Mouse (Mus musculus) liver, embryonic 11.5 days (tissue): ENCODE data around the gene Ndufa7. TPM values are rescaled to one million over a fixed set of nuclear protein-coding genes. Genes with fewer than 3 reads are reported as not detected.

Experiments used
- ATAC-seq: fragments of 200-750 bp; cut with Nextera tagmentation; replicated peaks from 2 replicates; pipeline ENCODE4 v1.8.0; 2017; ENCODE audit warnings: moderate number of reproducible peaks, mild to moderate bottlenecking, moderate TSS enrichment, moderate library complexity; ENCODE audit not compliant: low FRiP score
- DNase-seq: peaks from one replicate; pipeline ENCODE4 v3.0.0-alpha.2; 2017; ENCODE audit warnings: low spot score
- H3K27ac ChIP-seq: fragments of 300-500 bp; sonication (generic); 2 replicates; pipeline ENCODE4 v1.5.1; 2014; ENCODE audit warnings: mild to moderate bottlenecking, low read depth, low read length, control low read depth
- H3K27me3 ChIP-seq: fragments of 300-500 bp; sonication (generic); replicated peaks from 2 replicates; pipeline ENCODE4 v1.6.1; 2014; ENCODE audit warnings: low read length, mixed read lengths; ENCODE audit not compliant: control insufficient read depth, insufficient read depth
- H3K36me3 ChIP-seq: fragments of 300-500 bp; sonication (generic); 2 replicates; pipeline ENCODE4 v1.6.1; 2014; ENCODE audit warnings: mild to moderate bottlenecking, low read length, moderate library complexity, mixed read lengths; ENCODE audit not compliant: control insufficient read depth, insufficient read depth
- H3K4me1 ChIP-seq: fragments of 300-500 bp; sonication (generic); replicated peaks from 2 replicates; pipeline ENCODE4 v1.6.1; 2014; ENCODE audit warnings: low read length, mixed read lengths; ENCODE audit not compliant: control insufficient read depth, insufficient read depth
- H3K4me2 ChIP-seq: fragments of 300-500 bp; sonication (generic); 2 replicates; pipeline ENCODE4 v1.6.1; 2014; ENCODE audit warnings: mild to moderate bottlenecking, control low read depth, moderate library complexity
- H3K4me3 ChIP-seq: fragments of 300-500 bp; sonication (generic); 2 replicates; pipeline ENCODE4 v1.5.1; 2014; ENCODE audit warnings: low read depth, low read length, control low read depth
- H3K9ac ChIP-seq: fragments of 300-500 bp; sonication (generic); 2 replicates; pipeline ENCODE4 v1.6.1; 2014; ENCODE audit warnings: low read depth, low read length, control low read depth
- H3K9me3 ChIP-seq: fragments of 300-500 bp; sonication (generic); 2 replicates; pipeline ENCODE4 v1.6.1; 2016; ENCODE audit warnings: low read length, inconsistent platforms, mixed read lengths; ENCODE audit not compliant: control insufficient read depth
- WGBS: fragments of 180-500 bp; shearing (Covaris S2); extraction: QIAGEN DNeasy Blood & Tissue Kit; methylation state at CpG from one replicate; pipeline ENCODE4 v1.1.7; 2014; 5-methylcytosine and 5-hydroxymethylcytosine counted together
- polyA plus RNA-seq: library from polyadenylated mRNA; unstranded; fragments of >200 nt; fragmentation: Nextera tagmentation; extraction: Ambion mirVana; gene quantifications from 2 replicates; pipeline ENCODE4 v1.2.1, GENCODE M21; 2014

Gene Ndufa7
- polyA plus RNA-seq, 1 experiment from 2014 or later = 411 TPM

- H3K9me3 ChIP-seq = no peaks in the 10 kb centered on the region
- peaks cover 30% of the 10 kb centered on the region for H3K4me1 ChIP-seq
- peak overlapping the region; percentile 83 for H3K9ac ChIP-seq
- H3K4me3 ChIP-seq = peak overlapping the region; percentile 67
- no peak for DNase-seq
- H3K27ac ChIP-seq = no peak overlapping the region
- peak overlapping the region; percentile 95 for H3K4me2 ChIP-seq
- ATAC-seq = no peak
- H3K36me3 ChIP-seq = peaks cover 7% of the 10 kb centered on the region; the same call in 1 of the 2 replicates
- 43% methylated on average over 4 of the region's 4 CpGs for WGBS
- no peaks in the 10 kb centered on the region for H3K27me3 ChIP-seq
Observed at GRCm38 (mm10) chr17:33782067-33782466, 42.3 kb upstream of the Ndufa7 start.

GRCm38 (mm10) chr17:33783408-33783807 is 41.0 kb upstream of the Ndufa7 start:
- DNase-seq = no peak

GRCm38 (mm10) chr17:33784939-33785338 is 39.4 kb upstream of the Ndufa7 start:
- no peak overlapping the region for H3K9ac ChIP-seq
- no peak overlapping the region for H3K4me2 ChIP-seq
- ATAC-seq (no peak), DNase-seq (no peak)
- no peaks in the 10 kb centered on the region for H3K9me3 ChIP-seq
- H3K4me3 ChIP-seq = no peak overlapping the region
- 78% methylated on average over 2 of the region's 2 CpGs for WGBS
- H3K27me3 ChIP-seq = no peaks in the 10 kb centered on the region
- H3K4me1 ChIP-seq = peaks cover 15% of the 10 kb centered on the region
- H3K27ac ChIP-seq = no peak overlapping the region
- H3K36me3 ChIP-seq = no peaks in the 10 kb centered on the region

More at GRCm38 (mm10) chr17:33783408-33783807, 41.0 kb upstream of the Ndufa7 start:
- H3K9ac ChIP-seq = no peak overlapping the region
- ATAC-seq = no peak
- H3K27ac ChIP-seq = no peak overlapping the region
- no peaks in the 10 kb centered on the region for H3K36me3 ChIP-seq
- H3K4me1 ChIP-seq = peaks cover 29% of the 10 kb centered on the region
- no peaks in the 10 kb centered on the region for H3K9me3 ChIP-seq
- no peak overlapping the region for H3K4me3 ChIP-seq
- no peaks in the 10 kb centered on the region for H3K27me3 ChIP-seq
- no peak overlapping the region for H3K4me2 ChIP-seq

- Histone ChIP-seq H3K9ac (no peak overlapping the region), H3K4me2 (no peak overlapping the region), H3K36me3 (no peaks in the 10 kb centered on the region), H3K9me3 (no peaks in the 10 kb centered on the region), H3K27me3 (no peaks in the 10 kb centered on the region), H3K27ac (no peak overlapping the region), H3K4me3 (no peak overlapping the region), H3K4me1 (peaks cover 4% of the 10 kb centered on the region)
- ATAC-seq (no peak), DNase-seq (no peak)
- WGBS = 85% methylated on average over 18 of the region's 18 CpGs
Observed at GRCm38 (mm10) chr17:33786375-33786774, 38.0 kb upstream of the Ndufa7 start.

- no peak overlapping the region for H3K4me2 ChIP-seq
- H3K4me1 ChIP-seq = no peaks in the 10 kb centered on the region
- no peaks in the 10 kb centered on the region for H3K9me3 ChIP-seq
- 50% methylated on average over 4 of the region's 4 CpGs for WGBS
- DNase-seq (no peak), ATAC-seq (no peak)
- no peaks in the 10 kb centered on the region for H3K36me3 ChIP-seq
- H3K27me3 ChIP-seq = no peaks in the 10 kb centered on the region
- no peak overlapping the region for H3K27ac ChIP-seq
- no peak overlapping the region for H3K9ac ChIP-seq
- H3K4me3 ChIP-seq = no peak overlapping the region
Observed at GRCm38 (mm10) chr17:33788732-33789131, 35.6 kb upstream of the Ndufa7 start.

GRCm38 (mm10) chr17:33798306-33798705 is 26.1 kb upstream of the Ndufa7 start:
- Histone ChIP-seq H3K27ac (no peak overlapping the region), H3K4me2 (no peak overlapping the region), H3K36me3 (no peaks in the 10 kb centered on the region), H3K27me3 (no peaks in the 10 kb centered on the region), H3K4me1 (no peaks in the 10 kb centered on the region), H3K9ac (no peak overlapping the region), H3K9me3 (no peaks in the 10 kb centered on the region), H3K4me3 (no peak overlapping the region)
- 53% methylated on average over 3 of the region's 3 CpGs for WGBS
- ATAC-seq (no peak), DNase-seq (no peak)

GRCm38 (mm10) chr17:33799277-33799676 is 25.1 kb upstream of the Ndufa7 start:
- ATAC-seq (no peak), DNase-seq (no peak)
- no peak overlapping the region for H3K27ac ChIP-seq
- H3K9me3 ChIP-seq = no peaks in the 10 kb centered on the region
- no peaks in the 10 kb centered on the region for H3K27me3 ChIP-seq
- H3K36me3 ChIP-seq = no peaks in the 10 kb centered on the region
- H3K4me1 ChIP-seq = no peaks in the 10 kb centered on the region
- H3K4me2 ChIP-seq = no peak overlapping the region
- H3K4me3 ChIP-seq = no peak overlapping the region
- H3K9ac ChIP-seq = no peak overlapping the region
- 35% methylated on average over 1 of the region's 1 CpGs for WGBS

GRCm38 (mm10) chr17:33802221-33802620 is 22.2 kb upstream of the Ndufa7 start:
- H3K9ac ChIP-seq = no peak overlapping the region
- ATAC-seq = no peak
- H3K27me3 ChIP-seq = no peaks in the 10 kb centered on the region
- no peak for DNase-seq
- H3K4me3 ChIP-seq = no peak overlapping the region
- no peaks in the 10 kb centered on the region for H3K9me3 ChIP-seq
- no peaks in the 10 kb centered on the region for H3K36me3 ChIP-seq
- H3K4me1 ChIP-seq = no peaks in the 10 kb centered on the region
- no peak overlapping the region for H3K4me2 ChIP-seq
- WGBS = 2% methylated on average over 2 of the region's 2 CpGs
- H3K27ac ChIP-seq = no peak overlapping the region

- no peak overlapping the region for H3K4me3 ChIP-seq
- H3K27me3 ChIP-seq = no peaks in the 10 kb centered on the region
- no peak overlapping the region for H3K27ac ChIP-seq
- H3K9me3 ChIP-seq = no peaks in the 10 kb centered on the region
- H3K36me3 ChIP-seq = no peaks in the 10 kb centered on the region
- peak; percentile 52; the same call in 1 of the 2 replicates for ATAC-seq
- H3K9ac ChIP-seq = 0 out of 2 replicates have a peak overlapping the region, but pooled peaks have one; percentile 3
- H3K4me2 ChIP-seq = no peak overlapping the region
- DNase-seq = no peak
- 56% methylated on average over 4 of the region's 4 CpGs for WGBS
- peaks cover 3% of the 10 kb centered on the region; the same call in 1 of the 2 replicates for H3K4me1 ChIP-seq
Observed at GRCm38 (mm10) chr17:33804205-33804604, 20.2 kb upstream of the Ndufa7 start.
